In genomic region chr14:121440807-121441206, GRCm38 (mm10) we compare ENCODE assay signal across 24 mouse cellular contexts.
"Had no signal": no experiment of that assay in that cellular context is flagged by ENCODE, and none has a peak within 500 bp of the region (broad histone marks: within the 10 kb centered on the region; RNA-seq: fewer than 3 reads in every experiment).

No protein-coding gene starts in this region.

- H3K9ac ChIP-seq: forebrain, postnatal 0 days; heart, embryonic 13.5 days; heart, embryonic 15.5 days; hindbrain, embryonic 13.5 days; hindbrain, embryonic 15.5 days; intestine, embryonic 15.5 days; limb, embryonic 12.5 days had no signal

- H3K9me3 ChIP-seq: heart, embryonic 10.5 days; heart, embryonic 13.5 days; heart, embryonic 15.5 days; hindbrain, embryonic 13.5 days; hindbrain, embryonic 15.5 days; intestine, embryonic 15.5 days; limb, embryonic 10.5 days; limb, embryonic 12.5 days had no signal

- H3K36me3 ChIP-seq: heart, embryonic 10.5 days; heart, embryonic 13.5 days; heart, embryonic 15.5 days; hindbrain, embryonic 13.5 days; hindbrain, embryonic 15.5 days; intestine, embryonic 15.5 days; limb, embryonic 10.5 days; limb, embryonic 12.5 days had no signal

- H3K4me3 ChIP-seq: heart, embryonic 10.5 days; heart, embryonic 13.5 days; heart, embryonic 15.5 days; hindbrain, embryonic 13.5 days; hindbrain, embryonic 15.5 days; intestine, embryonic 15.5 days; layer of hippocampus, adult 2 months; left cerebral cortex, adult 2 months; limb, embryonic 10.5 days; limb, embryonic 12.5 days had no signal

- DNase-seq: forebrain, postnatal 0 days; gastrocnemius, postnatal 14 days; gastrocnemius, postnatal 36 days; heart, adult 18-20 months; heart, postnatal 14 days; heart, postnatal 36 days; kidney, adult 18-20 months; kidney, adult 8-10 months; kidney, postnatal 10 days; kidney, postnatal 25 days; kidney, postnatal 4 days; liver had no signal

- H3K4me2 ChIP-seq: heart, embryonic 13.5 days; heart, embryonic 15.5 days; hindbrain, embryonic 13.5 days; hindbrain, embryonic 15.5 days; intestine, embryonic 15.5 days; limb, embryonic 12.5 days had no signal

- H3K4me1 ChIP-seq: hindbrain, embryonic 13.5 days; hindbrain, embryonic 15.5 days; limb, embryonic 12.5 days had no signal

- H3K27ac ChIP-seq: heart, embryonic 10.5 days; heart, embryonic 13.5 days; heart, embryonic 15.5 days; hindbrain, embryonic 13.5 days; hindbrain, embryonic 15.5 days; intestine, embryonic 15.5 days; layer of hippocampus, adult 2 months; left cerebral cortex, adult 2 months; limb, embryonic 10.5 days; limb, embryonic 12.5 days had no signal

- ATAC-seq: forebrain, postnatal 0 days; inflammation-experienced regulatory T-cells, adult 6 months; intestine, embryonic 15.5 days; intestine, postnatal 0 days had no signal

- H3K27me3 ChIP-seq: heart, embryonic 13.5 days; heart, embryonic 15.5 days; hindbrain, embryonic 13.5 days; hindbrain, embryonic 15.5 days; intestine, embryonic 15.5 days; limb, embryonic 12.5 days had no signal
